Mouse (Mus musculus) heart, postnatal 10 days (tissue): ENCODE measurements at regions not wholly inside any gene's neighbourhood (a gene's known extent, or its start where the extent isn't known, plus 50 kb on each side); places are given as distances from the start of the nearest gene placed in this dataset.

Source experiments
- DNase-seq, 2 experiments: peaks; one replicate each; pipeline ENCODE4 v3.0.0; 2021
- intact Hi-C: fragments of 180-260 bp; cut with DNase I; formaldehyde crosslinking; loops from one replicate; pipeline ENCODE4 v1.15.1; 2025

DNA sequence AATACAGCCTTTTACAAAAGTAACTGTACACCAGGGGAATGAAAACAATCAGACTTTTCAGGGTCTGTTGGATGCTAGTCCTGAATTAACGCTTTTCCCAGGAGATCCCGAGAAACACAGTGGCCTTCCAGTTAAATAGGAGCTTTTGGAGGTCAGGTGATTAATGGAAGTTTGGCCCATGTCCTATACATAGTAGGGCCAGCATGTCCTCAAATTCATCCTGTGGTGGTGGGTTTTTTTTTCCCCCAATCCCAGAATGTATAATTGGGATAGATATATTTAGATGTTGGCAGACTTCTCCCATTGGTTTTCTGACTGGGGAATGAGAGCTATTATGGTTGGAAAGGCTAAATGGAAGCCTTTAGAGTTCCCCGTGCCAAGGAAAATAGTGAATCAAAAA lies 77.6 kb downstream of the Cd200 start:
- intact Hi-C loops: no loop called here
- peak in 1 of 2 experiments; percentile 14 for DNase-seq

- intact Hi-C loops: loop anchor here (1.0 kb wide), 1 partner anchor 78 kb away; no protein-coding TSS in a partner anchor
- peak in 1 of 2 experiments; percentile 32 for DNase-seq
Observed at GRCm38 (mm10) chr16:45330298-45330697, 78.6 kb downstream of the Cd200 start.

DNA sequence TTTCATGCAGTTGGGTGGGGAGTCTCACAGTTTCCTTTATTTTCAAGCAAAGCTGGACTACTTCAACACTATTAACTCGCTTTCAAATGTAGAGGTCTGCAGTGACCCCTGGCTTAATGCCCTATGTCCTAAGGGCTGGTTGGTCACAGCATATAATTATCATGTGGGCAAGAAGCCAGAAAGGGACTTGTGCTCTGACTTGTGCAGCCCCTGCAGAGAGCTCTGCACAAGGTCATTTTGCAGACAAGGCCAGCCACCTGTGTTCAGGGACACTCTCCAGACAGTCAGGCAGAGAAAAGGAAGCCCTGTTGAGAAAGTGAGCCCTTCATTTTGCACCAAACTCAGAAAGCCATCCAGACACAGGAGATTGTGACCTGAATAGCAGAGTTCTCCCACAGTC lies 79.1 kb downstream of the Cd200 start:
- intact Hi-C loops: loop anchor here (1.0 to 5.0 kb wide), 2 partner anchors 79 to 132 kb away; no protein-coding TSS in a partner anchor
- peak in 1 of 2 experiments; percentile 34 for DNase-seq

DNA sequence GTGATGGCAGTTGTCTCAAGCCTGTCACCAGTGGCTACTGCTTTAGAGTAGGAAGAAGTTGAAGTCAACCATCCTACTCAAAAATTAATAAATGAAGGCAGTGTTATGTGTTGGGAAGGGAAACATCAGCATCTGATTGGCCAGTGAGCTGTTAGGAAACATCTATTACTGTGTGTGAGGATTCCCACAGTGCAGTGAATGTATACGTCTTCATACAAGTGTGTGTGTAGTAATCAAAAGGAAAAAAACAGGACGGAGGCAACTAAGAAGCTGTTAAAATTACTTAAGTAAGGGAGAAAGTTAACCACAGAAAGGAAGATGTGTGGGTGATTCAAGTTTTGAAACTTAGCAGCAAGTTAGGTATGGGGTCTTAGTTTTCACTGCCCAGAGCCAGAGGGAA lies 81.8 kb downstream of the Cd200 start:
- DNase-seq: no peak
- intact Hi-C loops: loop anchor here (5.0 kb wide), 1 partner anchor 130 kb away; no protein-coding TSS in a partner anchor

- no peak for DNase-seq
- intact Hi-C loops: no loop called here
Observed at GRCm38 (mm10) chr16:45311479-45311878, 87.4 kb downstream of the Btla start.
